Mouse (Mus musculus) neural tube, embryonic 12.5 days (tissue): ENCODE data around the gene Ppm1j. TPM values are rescaled to one million over a fixed set of nuclear protein-coding genes. Genes with fewer than 3 reads are reported as not detected.
"Not testable (repeated sequence)": the region's sequence is repeated elsewhere in the genome, so short reads cannot be mapped to it uniquely, and the experiment has no call there.

Experiments used
- ATAC-seq: fragments of 200-750 bp; cut with Nextera tagmentation; 2 replicates; pipeline ENCODE4 v1.8.0; 2017; ENCODE audit warnings: low read depth, mild to moderate bottlenecking, moderate TSS enrichment, moderate library complexity; ENCODE audit not compliant: low FRiP score
- H3K27ac ChIP-seq: fragments of 300-500 bp; sonication (generic); 2 replicates; pipeline ENCODE4 v1.5.1; 2016
- H3K27me3 ChIP-seq: fragments of 300-500 bp; sonication (generic); replicated peaks from 2 replicates; pipeline ENCODE4 v1.6.1; 2016; ENCODE audit warnings: mild to moderate bottlenecking
- H3K36me3 ChIP-seq: fragments of 300-500 bp; sonication (generic); 2 replicates; pipeline ENCODE4 v1.6.1; 2016; ENCODE audit warnings: mild to moderate bottlenecking
- H3K4me1 ChIP-seq: fragments of 300-500 bp; sonication (generic); 2 replicates; pipeline ENCODE4 v1.6.1; 2016
- H3K4me2 ChIP-seq: fragments of 300-500 bp; sonication (generic); replicated peaks from 2 replicates; pipeline ENCODE4 v1.6.1; 2016; ENCODE audit warnings: mild to moderate bottlenecking
- H3K4me3 ChIP-seq: fragments of 300-500 bp; sonication (generic); 2 replicates; pipeline ENCODE4 v1.5.1; 2016
- H3K9ac ChIP-seq: fragments of 300-500 bp; sonication (generic); 2 replicates; pipeline ENCODE4 v1.6.1; 2016; ENCODE audit warnings: mild to moderate bottlenecking
- H3K9me3 ChIP-seq: fragments of 300-500 bp; sonication (generic); 2 replicates; pipeline ENCODE4 v1.6.1; 2016; ENCODE audit warnings: mild to moderate bottlenecking
- WGBS: fragments of 180-500 bp; shearing (Covaris S2); methylation state at CpG from one replicate; pipeline ENCODE4 v1.1.7; 2016; 5-methylcytosine and 5-hydroxymethylcytosine counted together
- polyA plus RNA-seq: library from polyadenylated mRNA; unstranded; fragments of >200 nt; fragmentation: Nextera tagmentation; extraction: Ambion mirVana; gene quantifications from 2 replicates; pipeline ENCODE4 v1.2.1, GENCODE M21; 2016

Ppm1j gene
- 1.2 and 1.5 TPM in 2 replicates for polyA plus RNA-seq

DNA sequence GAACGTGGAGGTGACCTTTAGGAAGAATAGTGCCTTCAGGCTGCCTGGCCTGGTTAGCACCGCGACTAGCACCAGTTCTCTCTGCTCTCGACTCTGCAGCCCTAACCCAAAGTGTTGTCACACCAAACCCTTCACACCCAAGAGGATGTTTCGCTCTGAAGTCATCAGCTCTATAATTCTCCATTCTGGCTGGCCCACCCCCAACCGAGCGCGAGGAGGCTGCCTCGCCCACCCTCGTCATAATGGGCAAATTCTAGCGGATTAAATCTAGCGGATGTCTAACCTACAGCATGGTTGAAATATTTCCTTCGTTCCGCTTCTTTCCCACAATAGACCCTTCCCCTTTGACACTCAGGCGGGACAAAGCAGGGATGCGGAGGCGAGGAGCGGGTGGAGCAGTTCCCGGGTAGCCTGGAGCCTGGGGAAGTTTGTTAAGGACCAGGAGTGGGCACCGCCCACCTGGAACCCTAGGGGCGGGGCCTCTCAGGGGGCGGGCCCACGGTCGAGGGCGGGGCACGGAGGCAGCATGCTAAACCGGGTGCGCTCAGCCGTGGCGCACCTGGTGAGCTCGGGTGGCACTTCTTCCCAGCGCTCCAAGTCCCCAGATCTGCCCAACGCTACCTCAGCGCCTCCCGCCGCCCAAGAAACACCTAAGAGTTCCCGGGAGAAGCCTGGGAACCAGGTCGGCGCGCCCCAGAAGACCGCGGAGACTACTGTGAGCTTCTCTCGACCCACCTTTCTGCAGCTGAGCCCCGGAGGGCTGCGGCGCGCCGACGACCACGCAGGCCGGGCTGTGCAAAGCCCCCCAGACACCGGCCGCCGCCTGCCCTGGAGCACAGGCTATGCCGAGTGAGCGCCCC lies at the start of gene Ppm1j:
Gene Ppm1j, plus strand, starts transcription at position 496 of the 860 bp plus-strand sequence.
- Histone ChIP-seq H3K9ac (peak within 1 kb of the TSS; percentile 53), H3K4me3 (peak within 1 kb of the TSS; percentile 38), H3K36me3 (no peaks in the 10 kb centered on the region), H3K4me2 (peak within 1 kb of the TSS; percentile 84), H3K27ac (no peak within 1 kb of the TSS), H3K9me3 (no peaks in the 10 kb centered on the region), H3K4me1 (peaks cover 24% of the 10 kb centered on the region), H3K27me3 (peaks cover 91% of the 10 kb centered on the region)
- under 1% methylated on average over 56 of the region's 56 CpGs for WGBS
- peak; percentile 67 for ATAC-seq

GRCm38 (mm10) chr3:104732907-104733306 lies 47.9 kb upstream of the Ppm1j start:
- Histone ChIP-seq H3K27me3 (no peaks in the 10 kb centered on the region), H3K9ac (no peak overlapping the region), H3K4me2 (no peak overlapping the region), H3K4me1 (no peaks in the 10 kb centered on the region), H3K9me3 (no peaks in the 10 kb centered on the region), H3K4me3 (no peak overlapping the region), H3K36me3 (no peaks in the 10 kb centered on the region), H3K27ac (no peak overlapping the region)
- WGBS = 62% methylated on average over 3 of the region's 3 CpGs
- ATAC-seq = no peak

- H3K9ac ChIP-seq = no peak overlapping the region
- no peak overlapping the region for H3K4me2 ChIP-seq
- no peak for ATAC-seq
- no peaks in the 10 kb centered on the region for H3K27me3 ChIP-seq
- no peaks in the 10 kb centered on the region for H3K4me1 ChIP-seq
- 71% methylated on average over 7 of the region's 7 CpGs for WGBS
- H3K9me3 ChIP-seq = no peaks in the 10 kb centered on the region
- H3K4me3 ChIP-seq = no peak overlapping the region
- no peaks in the 10 kb centered on the region for H3K36me3 ChIP-seq
- H3K27ac ChIP-seq = no peak overlapping the region
Observed at GRCm38 (mm10) chr3:104734654-104735053, 46.2 kb upstream of the Ppm1j start.

DNA sequence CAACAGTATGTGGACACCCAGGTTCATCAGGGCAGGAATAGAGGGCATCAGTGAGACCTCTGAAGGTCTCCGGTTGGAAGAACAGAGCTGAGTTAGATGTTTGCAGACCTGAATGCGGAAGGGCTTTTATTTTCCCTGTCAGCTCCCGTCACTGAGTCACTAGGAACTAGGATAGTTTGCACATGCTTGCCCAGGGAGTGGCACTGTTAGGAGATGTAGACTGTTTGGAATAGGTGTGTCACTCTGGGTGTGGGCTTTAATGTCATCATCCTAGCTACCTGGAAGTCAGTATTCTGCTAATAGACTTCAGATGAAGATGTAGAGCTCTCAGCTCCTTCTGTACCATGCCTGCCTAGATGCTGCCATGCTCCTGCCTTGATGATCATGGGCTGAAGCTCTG lies 38.9 kb upstream of the Ppm1j start:
- Histone ChIP-seq H3K27ac (no peak overlapping the region), H3K4me2 (no peak overlapping the region), H3K9ac (no peak overlapping the region), H3K9me3 (no peaks in the 10 kb centered on the region), H3K36me3 (no peaks in the 10 kb centered on the region), H3K4me1 (no peaks in the 10 kb centered on the region), H3K4me3 (no peak overlapping the region), H3K27me3 (no peaks in the 10 kb centered on the region)
- no peak for ATAC-seq
- 93% methylated on average over 3 of the region's 3 CpGs for WGBS

- Histone ChIP-seq H3K4me3 (no peak overlapping the region), H3K27me3 (no peaks in the 10 kb centered on the region), H3K9me3 (no peaks in the 10 kb centered on the region), H3K4me1 (no peaks in the 10 kb centered on the region), H3K9ac (no peak overlapping the region), H3K36me3 (no peaks in the 10 kb centered on the region), H3K27ac (no peak overlapping the region), H3K4me2 (no peak overlapping the region)
- WGBS = 74% methylated on average over 1 of the region's 1 CpGs
- no peak for ATAC-seq
Observed at GRCm38 (mm10) chr3:104743161-104743560, 37.7 kb upstream of the Ppm1j start.

DNA sequence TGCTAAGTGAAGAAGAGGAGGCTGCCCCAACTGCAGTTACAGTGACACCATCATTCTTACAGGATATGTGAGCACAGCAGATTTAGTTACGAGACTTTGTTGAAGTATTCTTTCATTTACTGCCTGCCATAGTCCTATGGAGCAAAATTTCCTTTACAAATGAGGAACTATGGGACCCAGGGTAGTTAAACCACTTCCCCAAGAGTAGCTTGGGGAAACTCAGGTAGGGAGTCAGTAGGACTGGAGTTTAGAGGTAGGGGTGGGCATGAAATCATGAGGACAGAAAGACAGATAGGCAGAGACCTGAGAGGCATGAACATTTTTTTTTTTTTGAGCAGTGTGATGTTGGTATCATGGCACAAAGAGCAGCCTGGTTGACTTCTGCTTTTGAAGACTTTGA lies 37.0 kb upstream of the Ppm1j start:
- Histone ChIP-seq H3K4me3 (no peak overlapping the region), H3K27ac (no peak overlapping the region), H3K36me3 (no peaks in the 10 kb centered on the region), H3K9me3 (no peaks in the 10 kb centered on the region), H3K4me2 (no peak overlapping the region), H3K9ac (no peak overlapping the region), H3K27me3 (no peaks in the 10 kb centered on the region), H3K4me1 (no peaks in the 10 kb centered on the region)
- 71% methylated on average over 1 of the region's 1 CpGs for WGBS
- no peak for ATAC-seq

GRCm38 (mm10) chr3:104752845-104753244 lies 28.0 kb upstream of the Ppm1j start:
- H3K4me2 ChIP-seq = 0 out of 2 replicates have a peak overlapping the region, but pooled peaks have one; percentile 18
- H3K27ac ChIP-seq, H3K36me3 ChIP-seq, H3K4me1 ChIP-seq, ATAC-seq, H3K9me3 ChIP-seq, H3K27me3 ChIP-seq, H3K9ac ChIP-seq, H3K4me3 ChIP-seq: not testable (repeated sequence)
- 11% methylated on average over 24 of the region's 25 CpGs for WGBS

GRCm38 (mm10) chr3:104758406-104758805 lies 22.4 kb upstream of the Ppm1j start:
- H3K4me3 ChIP-seq = peak overlapping the region; percentile 31
- ATAC-seq = peak; percentile 87
- peak overlapping the region; percentile 55 for H3K9ac ChIP-seq
- no peak overlapping the region for H3K27ac ChIP-seq
- peak overlapping the region; percentile 66 for H3K4me2 ChIP-seq
- no peaks in the 10 kb centered on the region for H3K36me3 ChIP-seq
- peaks cover 6% of the 10 kb centered on the region; the same call in 1 of the 2 replicates for H3K4me1 ChIP-seq
- H3K27me3 ChIP-seq = peaks cover 7% of the 10 kb centered on the region; the same call in 1 of the 2 replicates
- H3K9me3 ChIP-seq = no peaks in the 10 kb centered on the region
- 2% methylated on average over 27 of the region's 27 CpGs for WGBS

- WGBS = 13% methylated on average over 5 of the region's 5 CpGs
- no peaks in the 10 kb centered on the region for H3K9me3 ChIP-seq
- H3K4me2 ChIP-seq = peak overlapping the region; percentile 66
- H3K4me1 ChIP-seq = peaks cover 6% of the 10 kb centered on the region; the same call in 1 of the 2 replicates
- no peak overlapping the region for H3K27ac ChIP-seq
- 0 out of 2 replicates have a peak, but pooled peaks have one; percentile 37 for ATAC-seq
- peaks cover 7% of the 10 kb centered on the region; the same call in 1 of the 2 replicates for H3K27me3 ChIP-seq
- peak overlapping the region; percentile 31 for H3K4me3 ChIP-seq
- H3K36me3 ChIP-seq = no peaks in the 10 kb centered on the region
- H3K9ac ChIP-seq = peak overlapping the region; percentile 55
Observed at GRCm38 (mm10) chr3:104758869-104759268, 22.0 kb upstream of the Ppm1j start.

DNA sequence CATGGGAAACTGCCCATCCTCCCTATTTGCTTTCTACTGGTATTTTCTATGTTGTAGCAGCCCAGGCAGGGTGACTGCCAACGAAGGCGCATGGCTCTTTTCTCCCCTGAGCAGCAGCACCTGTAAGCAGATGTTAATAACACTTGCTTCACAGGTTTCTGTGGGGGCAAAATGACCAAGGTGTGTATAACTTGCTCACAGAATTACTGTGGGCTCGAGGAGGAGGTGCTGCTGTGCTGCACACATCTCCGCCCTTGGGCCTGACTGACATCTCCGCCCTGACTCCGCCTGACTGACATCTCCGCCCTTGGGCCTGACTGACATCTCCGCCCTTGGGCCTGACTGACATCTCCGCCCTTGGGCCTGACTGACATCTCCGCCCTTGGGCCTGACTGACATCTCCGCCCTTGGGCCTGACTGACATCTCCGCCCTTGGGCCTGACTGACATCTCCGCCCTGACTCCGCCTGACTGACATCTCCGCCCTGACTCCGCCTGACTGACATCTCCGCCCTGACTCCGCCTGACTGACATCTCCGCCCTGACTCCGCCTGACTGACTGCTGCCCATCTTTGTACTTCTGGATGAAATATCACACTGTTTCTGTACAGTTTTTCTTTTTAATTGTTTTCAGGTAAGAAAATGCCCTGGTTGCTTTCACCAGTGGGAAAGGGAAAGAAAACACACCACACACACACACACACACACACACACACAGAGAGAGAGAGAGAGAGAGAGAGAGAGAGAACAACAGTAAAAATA lies 18.6 kb upstream of the Ppm1j start:
- H3K36me3 ChIP-seq, H3K27me3 ChIP-seq, H3K4me2 ChIP-seq, ATAC-seq, H3K9ac ChIP-seq, H3K4me3 ChIP-seq, H3K9me3 ChIP-seq, H3K27ac ChIP-seq, H3K4me1 ChIP-seq: not testable (repeated sequence)
- WGBS = 26% methylated on average over 20 of the region's 20 CpGs

DNA sequence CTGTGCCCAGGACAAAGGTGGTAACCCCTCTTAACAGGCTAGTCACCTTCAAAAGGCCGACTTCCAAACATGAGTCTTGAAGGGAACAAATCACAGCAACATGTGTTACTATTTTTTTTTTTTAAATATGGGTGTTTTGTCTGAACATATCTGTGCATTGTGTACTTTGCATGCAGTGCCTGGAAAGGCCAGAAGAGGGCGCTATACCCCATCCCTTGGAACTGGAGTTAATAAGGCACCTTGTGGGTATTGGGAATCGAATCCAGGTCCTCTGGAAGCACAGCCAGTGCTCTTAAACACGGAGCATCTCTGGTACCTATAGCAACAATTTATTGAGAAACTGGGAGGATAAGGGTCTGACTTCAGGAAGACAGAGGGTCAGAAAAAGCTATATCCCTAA lies 15.8 kb upstream of the Ppm1j start:
- Histone ChIP-seq H3K4me3 (no peak overlapping the region), H3K4me1 (no peaks in the 10 kb centered on the region), H3K4me2 (no peak overlapping the region), H3K9ac (no peak overlapping the region), H3K27ac (no peak overlapping the region), H3K9me3 (no peaks in the 10 kb centered on the region), H3K27me3 (peaks cover 7% of the 10 kb centered on the region; the same call in 1 of the 2 replicates), H3K36me3 (no peaks in the 10 kb centered on the region)
- no peak for ATAC-seq
- WGBS = 20% methylated on average over 4 of the region's 4 CpGs

DNA sequence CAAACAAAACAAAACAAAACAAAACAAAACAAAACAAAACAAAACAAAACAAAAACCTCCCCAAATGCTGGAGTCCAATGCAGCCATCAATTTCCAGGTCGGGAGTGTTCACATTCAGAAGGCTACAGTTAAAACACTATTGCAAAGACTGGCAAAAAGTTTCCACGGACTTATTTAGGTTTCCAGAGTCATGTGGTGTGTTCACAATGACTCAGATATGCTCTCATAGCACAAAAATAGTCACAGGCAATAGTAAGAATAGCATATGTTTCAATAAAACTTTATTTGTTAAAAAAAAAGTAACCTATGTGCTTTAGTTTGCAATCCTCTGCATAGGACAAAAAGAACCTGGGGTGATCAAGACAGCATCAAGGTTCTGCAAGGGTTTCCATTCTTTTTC lies 13.7 kb upstream of the Ppm1j start:
- H3K27me3 ChIP-seq = 0 out of 2 replicates have a peak, but pooled peaks cover 3% of the 10 kb centered on the region
- WGBS = 62% methylated on average over 2 of the region's 2 CpGs

More for the DNA sequence above, 13.7 kb upstream of the Ppm1j start:
- Histone ChIP-seq H3K4me1 (no peaks in the 10 kb centered on the region), H3K9me3 (no peaks in the 10 kb centered on the region), H3K4me3 (no peak overlapping the region), H3K4me2 (no peak overlapping the region), H3K27ac (no peak overlapping the region), H3K9ac (no peak overlapping the region), H3K36me3 (no peaks in the 10 kb centered on the region)
- no peak for ATAC-seq
